Mouse (Mus musculus) forebrain, embryonic 12.5 days (tissue): ENCODE measurements around the gene Cdk8. TPM values are rescaled to one million over a fixed set of nuclear protein-coding genes. Genes with fewer than 3 reads are reported as not detected.

Experiments used
- ATAC-seq: fragments of 200-750 bp; cut with Nextera tagmentation; 2 replicates; pipeline ENCODE4 v1.8.0; 2017; ENCODE audit warnings: moderate TSS enrichment; ENCODE audit not compliant: low FRiP score
- H3K27ac ChIP-seq: fragments of 300-500 bp; sonication (generic); 2 replicates; pipeline ENCODE4 v1.5.1; 2016; ENCODE audit warnings: mild to moderate bottlenecking
- H3K27me3 ChIP-seq: fragments of 300-500 bp; sonication (generic); 2 replicates; pipeline ENCODE4 v1.6.1; 2016; ENCODE audit warnings: mild to moderate bottlenecking
- H3K36me3 ChIP-seq: fragments of 300-500 bp; sonication (generic); replicated peaks from 2 replicates; pipeline ENCODE4 v1.6.1; 2016; ENCODE audit warnings: mild to moderate bottlenecking
- H3K4me1 ChIP-seq: fragments of 300-500 bp; sonication (generic); 2 replicates; pipeline ENCODE4 v1.6.1; 2016
- H3K4me2 ChIP-seq: fragments of 300-500 bp; sonication (generic); 2 replicates; pipeline ENCODE4 v1.6.1; 2016; ENCODE audit warnings: mild to moderate bottlenecking, moderate library complexity
- H3K4me3 ChIP-seq: fragments of 300-500 bp; sonication (generic); replicated peaks from 2 replicates; pipeline ENCODE4 v1.5.1; 2016; ENCODE audit warnings: mild to moderate bottlenecking
- H3K9ac ChIP-seq: fragments of 300-500 bp; sonication (generic); 2 replicates; pipeline ENCODE4 v1.6.1; 2016; ENCODE audit warnings: mild to moderate bottlenecking
- H3K9me3 ChIP-seq: fragments of 300-500 bp; sonication (generic); 2 replicates; pipeline ENCODE4 v1.6.1; 2016
- WGBS: fragments of 180-500 bp; shearing (Covaris S2); methylation state at CpG from one replicate; pipeline ENCODE4 v1.1.7; 2016; 5-methylcytosine and 5-hydroxymethylcytosine counted together
- polyA plus RNA-seq: library from polyadenylated mRNA; unstranded; fragments of >200 nt; fragmentation: Nextera tagmentation; extraction: Ambion mirVana; gene quantifications from 2 replicates; pipeline ENCODE4 v1.2.1, GENCODE M21; 2016

Cdk8 gene
- polyA plus RNA-seq, 1 experiment from 2014 or later = 33.4 TPM

GRCm38 (mm10) chr5:146291560-146291959 lies 60.5 kb downstream of the Cdk8 start:
- H3K9me3 ChIP-seq = no peaks in the 10 kb centered on the region
- no peak overlapping the region for H3K4me2 ChIP-seq
- no peak overlapping the region for H3K9ac ChIP-seq
- 84% methylated on average over 5 of the region's 5 CpGs for WGBS
- no peaks in the 10 kb centered on the region for H3K4me1 ChIP-seq
- H3K4me3 ChIP-seq = no peak overlapping the region
- ATAC-seq = no peak
- peaks cover 33% of the 10 kb centered on the region for H3K36me3 ChIP-seq
- H3K27me3 ChIP-seq = no peaks in the 10 kb centered on the region
- no peak overlapping the region for H3K27ac ChIP-seq

- no peaks in the 10 kb centered on the region for H3K4me1 ChIP-seq
- no peak overlapping the region for H3K4me3 ChIP-seq
- no peak overlapping the region for H3K9ac ChIP-seq
- H3K27ac ChIP-seq = no peak overlapping the region
- peaks cover 31% of the 10 kb centered on the region for H3K36me3 ChIP-seq
- no peaks in the 10 kb centered on the region for H3K27me3 ChIP-seq
- no peak for ATAC-seq
- H3K9me3 ChIP-seq = no peaks in the 10 kb centered on the region
- no peak overlapping the region for H3K4me2 ChIP-seq
- WGBS = 87% methylated on average over 5 of the region's 5 CpGs
These were observed 62.1 kb downstream of the Cdk8 start for GRCm38 (mm10) chr5:146292896-146293680.

- H3K27ac ChIP-seq = no peak overlapping the region
- ATAC-seq = no peak
- H3K36me3 ChIP-seq = peaks cover 36% of the 10 kb centered on the region
- H3K9me3 ChIP-seq = no peaks in the 10 kb centered on the region
- no peaks in the 10 kb centered on the region for H3K4me1 ChIP-seq
- H3K27me3 ChIP-seq = no peaks in the 10 kb centered on the region
- no peak overlapping the region for H3K9ac ChIP-seq
- no peak overlapping the region for H3K4me3 ChIP-seq
- 94% methylated on average over 11 of the region's 11 CpGs for WGBS
- H3K4me2 ChIP-seq = no peak overlapping the region
These were observed 63.1 kb downstream of the Cdk8 start for GRCm38 (mm10) chr5:146293919-146294700.

DNA sequence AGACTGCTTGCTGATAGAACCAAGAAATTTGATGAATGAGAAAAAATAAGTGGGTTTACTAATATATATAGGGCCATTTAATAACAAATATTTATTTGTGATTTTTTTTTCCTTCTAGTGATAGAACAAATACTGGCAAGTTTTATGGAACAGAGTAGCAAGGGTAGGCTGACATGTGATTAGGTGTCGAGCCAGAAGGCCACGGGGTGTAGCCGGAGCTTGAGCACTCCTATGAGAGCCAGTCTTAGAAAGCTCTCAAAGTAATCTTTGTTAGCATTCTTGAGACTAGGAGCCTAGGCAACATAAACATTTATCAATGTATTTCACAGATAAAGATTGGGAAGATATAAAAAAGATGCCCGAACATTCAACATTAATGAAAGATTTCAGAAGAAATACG lies 63.8 kb downstream of the Cdk8 start:
- Histone ChIP-seq H3K27me3 (no peaks in the 10 kb centered on the region), H3K36me3 (peaks cover 40% of the 10 kb centered on the region), H3K9me3 (no peaks in the 10 kb centered on the region), H3K27ac (no peak overlapping the region), H3K4me3 (no peak overlapping the region), H3K4me1 (no peaks in the 10 kb centered on the region), H3K9ac (no peak overlapping the region), H3K4me2 (no peak overlapping the region)
- 97% methylated on average over 5 of the region's 5 CpGs for WGBS
- ATAC-seq = no peak

DNA sequence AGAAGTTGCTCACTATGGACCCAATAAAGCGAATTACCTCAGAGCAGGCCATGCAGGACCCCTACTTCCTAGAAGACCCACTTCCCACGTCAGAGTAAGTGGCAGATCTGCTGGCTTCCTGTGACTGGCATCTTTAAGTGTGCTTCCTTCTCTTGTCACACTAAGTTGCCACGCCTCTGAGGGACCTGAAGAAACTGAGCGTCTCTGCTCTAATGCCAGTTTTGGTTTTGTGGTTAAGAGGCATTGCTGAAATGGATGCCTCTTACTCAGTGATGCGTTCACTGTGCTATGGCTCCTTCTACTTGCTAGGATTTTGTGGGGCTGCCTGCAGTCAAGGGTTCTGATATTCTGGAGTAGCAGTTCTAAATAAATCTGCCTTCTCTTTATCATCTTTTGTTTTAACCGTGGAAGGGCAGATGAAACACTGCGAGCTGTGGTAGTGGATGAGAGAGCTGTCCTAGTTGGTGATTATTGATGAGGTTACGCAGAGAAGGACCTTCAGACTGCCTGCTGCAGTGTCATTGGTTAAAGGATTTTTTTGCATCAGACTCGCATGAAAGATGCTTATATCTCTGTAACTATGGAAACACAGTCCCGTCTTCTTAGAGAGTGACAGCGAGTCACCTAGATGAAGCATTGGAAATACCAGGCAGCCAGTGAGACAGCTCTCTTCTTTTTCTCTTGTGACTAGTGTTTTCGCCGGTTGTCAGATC lies 67.9 kb downstream of the Cdk8 start:
- 94% methylated on average over 13 of the region's 13 CpGs for WGBS
- Histone ChIP-seq H3K4me3 (no peak overlapping the region), H3K36me3 (peaks cover 63% of the 10 kb centered on the region), H3K4me1 (no peaks in the 10 kb centered on the region), H3K9ac (no peak overlapping the region), H3K9me3 (no peaks in the 10 kb centered on the region), H3K4me2 (no peak overlapping the region), H3K27ac (no peak overlapping the region), H3K27me3 (no peaks in the 10 kb centered on the region)
- no peak for ATAC-seq

GRCm38 (mm10) chr5:146299520-146299870 lies 68.5 kb downstream of the Cdk8 start:
- no peaks in the 10 kb centered on the region for H3K9me3 ChIP-seq
- no peak overlapping the region for H3K9ac ChIP-seq
- no peaks in the 10 kb centered on the region for H3K4me1 ChIP-seq
- H3K4me3 ChIP-seq = no peak overlapping the region
- no peak overlapping the region for H3K27ac ChIP-seq
- WGBS = 87% methylated on average over 8 of the region's 8 CpGs
- H3K36me3 ChIP-seq = peaks cover 63% of the 10 kb centered on the region
- no peaks in the 10 kb centered on the region for H3K27me3 ChIP-seq
- no peak overlapping the region for H3K4me2 ChIP-seq
- ATAC-seq = no peak

DNA sequence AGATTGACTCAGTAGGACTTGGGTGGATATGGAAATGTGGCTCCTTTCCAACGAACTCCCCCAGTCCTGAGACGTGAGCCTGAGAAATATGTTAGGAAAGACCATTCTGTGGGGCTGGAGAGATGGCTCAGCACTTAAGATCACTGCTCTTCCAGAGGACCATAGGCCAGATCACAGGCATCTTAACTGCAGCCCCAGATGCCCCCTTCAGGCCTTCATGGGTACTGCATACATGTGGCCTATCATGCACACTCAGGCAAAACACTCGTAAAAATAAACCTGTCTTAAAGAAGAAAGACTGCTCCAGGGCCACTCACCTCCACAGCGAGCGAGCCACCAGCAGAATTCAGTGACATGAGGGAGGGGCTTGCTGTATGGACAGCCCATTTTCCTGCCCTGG lies 72.4 kb downstream of the Cdk8 start:
- Histone ChIP-seq H3K4me3 (no peak overlapping the region), H3K27me3 (no peaks in the 10 kb centered on the region), H3K9ac (no peak overlapping the region), H3K9me3 (no peaks in the 10 kb centered on the region), H3K4me1 (no peaks in the 10 kb centered on the region), H3K36me3 (peaks cover 52% of the 10 kb centered on the region), H3K4me2 (no peak overlapping the region), H3K27ac (no peak overlapping the region)
- peak; percentile 65; the same call in 1 of the 2 replicates for ATAC-seq
- 94% methylated on average over 5 of the region's 5 CpGs for WGBS

DNA sequence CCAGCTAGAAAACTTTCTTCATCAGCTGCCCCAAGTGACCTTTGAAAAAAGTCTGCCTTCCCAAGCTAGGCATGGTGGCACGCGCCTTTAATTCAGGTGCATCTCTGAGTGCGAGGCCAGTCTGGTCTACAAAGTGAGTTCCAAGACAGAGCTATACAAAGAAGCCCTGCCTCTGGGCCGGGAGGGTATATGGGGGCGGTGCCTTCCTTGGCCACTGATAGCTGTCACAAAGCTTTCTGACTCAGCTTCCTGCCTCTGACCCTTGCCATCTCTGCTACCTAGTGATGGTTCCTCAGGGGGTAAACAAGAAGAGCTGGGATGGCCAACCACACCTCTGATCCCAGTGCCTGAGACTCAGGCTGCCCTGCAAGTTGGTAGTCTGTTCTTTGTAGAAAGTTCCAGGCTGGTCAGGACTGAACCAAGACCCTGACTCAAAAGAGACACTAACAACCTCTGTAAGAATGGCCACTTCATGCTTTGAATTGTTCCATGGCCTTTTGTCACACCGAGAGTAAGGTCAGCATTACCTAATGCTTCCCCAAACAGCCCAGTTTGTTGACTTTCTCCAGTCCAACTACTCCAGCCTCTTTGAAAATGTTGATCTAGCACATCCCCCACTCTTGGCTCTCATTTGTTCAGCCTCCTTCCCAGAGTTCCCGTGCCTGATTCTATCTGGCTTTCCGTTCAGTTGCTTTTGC lies 76.2 kb downstream of the Cdk8 start:
- no peaks in the 10 kb centered on the region for H3K4me1 ChIP-seq
- no peak for ATAC-seq
- H3K27ac ChIP-seq = no peak overlapping the region
- no peak overlapping the region for H3K4me3 ChIP-seq
- no peak overlapping the region for H3K9ac ChIP-seq
- 91% methylated on average over 8 of the region's 8 CpGs for WGBS
- H3K4me2 ChIP-seq = no peak overlapping the region
- H3K36me3 ChIP-seq = peaks cover 21% of the 10 kb centered on the region
- H3K9me3 ChIP-seq = no peaks in the 10 kb centered on the region
- no peaks in the 10 kb centered on the region for H3K27me3 ChIP-seq

DNA sequence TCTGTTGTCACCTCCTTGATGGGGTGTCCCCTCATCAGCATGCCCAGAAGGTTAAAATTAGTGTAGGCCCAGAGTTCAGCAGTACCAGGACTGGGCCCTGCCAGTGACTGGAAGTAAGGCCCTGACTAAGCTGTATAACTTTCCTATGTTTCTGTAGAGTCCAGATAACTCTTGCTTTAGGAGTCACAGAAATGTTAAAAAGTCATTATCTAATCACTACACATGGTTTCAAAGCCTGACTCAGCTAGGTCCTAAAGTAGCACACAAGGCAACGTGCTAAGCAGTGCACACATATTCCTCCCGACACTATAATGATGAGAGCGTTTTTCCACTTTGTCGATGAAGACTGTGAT lies 76.7 kb downstream of the Cdk8 start:
- Histone ChIP-seq H3K4me3 (no peak overlapping the region), H3K36me3 (peaks cover 21% of the 10 kb centered on the region)
- WGBS = 96% methylated on average over 4 of the region's 4 CpGs

DNA sequence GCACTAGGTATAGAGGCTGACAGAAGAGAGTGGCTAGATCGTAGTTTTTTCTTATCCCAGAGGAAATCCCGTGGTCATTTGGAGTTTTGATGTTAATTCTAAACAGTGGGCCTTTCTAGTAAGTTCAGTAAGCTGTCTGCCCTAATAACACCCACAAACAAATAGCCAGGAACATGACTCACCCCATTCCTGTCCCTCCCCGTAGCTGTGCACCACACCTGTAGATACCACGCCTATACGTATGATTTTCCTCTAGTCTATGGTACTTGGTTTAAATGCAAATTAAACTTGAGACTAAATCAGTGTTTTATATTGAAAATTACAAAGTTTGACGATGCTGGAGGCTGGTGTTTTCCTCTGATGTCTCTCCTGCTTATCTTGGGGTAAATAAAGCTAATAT lies 83.5 kb downstream of the Cdk8 start:
- Histone ChIP-seq H3K4me2 (no peak overlapping the region), H3K4me1 (peaks cover 9% of the 10 kb centered on the region), H3K9me3 (no peaks in the 10 kb centered on the region), H3K27ac (no peak overlapping the region), H3K4me3 (no peak overlapping the region), H3K27me3 (no peaks in the 10 kb centered on the region), H3K36me3 (no peaks in the 10 kb centered on the region), H3K9ac (no peak overlapping the region)
- no peak for ATAC-seq
- 87% methylated on average over 6 of the region's 6 CpGs for WGBS

More for the DNA sequence above, 76.7 kb downstream of the Cdk8 start:
- H3K4me1 ChIP-seq = no peaks in the 10 kb centered on the region
- no peak for ATAC-seq
- no peak overlapping the region for H3K27ac ChIP-seq
- H3K9me3 ChIP-seq = no peaks in the 10 kb centered on the region
- H3K27me3 ChIP-seq = no peaks in the 10 kb centered on the region
- no peak overlapping the region for H3K9ac ChIP-seq
- no peak overlapping the region for H3K4me2 ChIP-seq

GRCm38 (mm10) chr5:146315268-146315921 lies 84.4 kb downstream of the Cdk8 start:
- Histone ChIP-seq H3K4me3 (no peak overlapping the region), H3K36me3 (no peaks in the 10 kb centered on the region), H3K27ac (0 out of 2 replicates have a peak overlapping the region, but pooled peaks have one; percentile 25), H3K9ac (no peak overlapping the region), H3K4me2 (no peak overlapping the region), H3K4me1 (peaks cover 9% of the 10 kb centered on the region), H3K27me3 (no peaks in the 10 kb centered on the region), H3K9me3 (no peaks in the 10 kb centered on the region)
- WGBS = 65% methylated on average over 14 of the region's 14 CpGs
- 0 out of 2 replicates have a peak, but pooled peaks have one; percentile 27 for ATAC-seq
